Mouse (Mus musculus): ENCODE data around the gene Olfr111.
"Not testable (repeated sequence)": the region's sequence is repeated elsewhere in the genome, so short reads cannot be mapped to it uniquely, and the experiment has no call there.

The Olfr111 gene

GRCm38 (mm10) chr17:37507730-37508129, at the start of gene Olfr111:
Olfr111 (plus strand) TSS chr17:37508030.
- DNase-seq (ENCODE audit: low spot score) = no peak

DNA sequence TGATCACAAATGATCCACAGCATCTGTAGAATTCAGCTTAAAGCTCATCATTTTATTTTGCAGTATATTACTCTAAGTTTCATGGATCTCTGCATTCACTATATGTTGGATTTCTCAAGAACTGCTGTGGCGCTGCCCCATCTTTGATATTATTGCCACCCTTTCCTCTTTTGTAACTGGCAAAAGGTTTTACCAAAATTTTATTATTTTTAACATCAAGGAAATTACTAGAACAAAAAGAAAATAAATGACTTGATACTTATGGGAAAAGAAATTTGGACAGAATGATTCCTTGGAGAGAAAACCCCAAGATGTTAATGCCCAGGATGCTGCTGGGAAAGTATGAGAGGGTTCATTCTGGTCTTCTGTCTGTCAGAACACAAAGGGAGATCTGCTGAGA, 49.2 kb upstream of the Olfr111 start, which contains the start of gene Olfr109:
Gene Olfr109 (plus strand): TSS at position 301 of the 400 bp plus-strand sequence.
- DNase-seq (ENCODE audit: low spot score) = no peak

DNA sequence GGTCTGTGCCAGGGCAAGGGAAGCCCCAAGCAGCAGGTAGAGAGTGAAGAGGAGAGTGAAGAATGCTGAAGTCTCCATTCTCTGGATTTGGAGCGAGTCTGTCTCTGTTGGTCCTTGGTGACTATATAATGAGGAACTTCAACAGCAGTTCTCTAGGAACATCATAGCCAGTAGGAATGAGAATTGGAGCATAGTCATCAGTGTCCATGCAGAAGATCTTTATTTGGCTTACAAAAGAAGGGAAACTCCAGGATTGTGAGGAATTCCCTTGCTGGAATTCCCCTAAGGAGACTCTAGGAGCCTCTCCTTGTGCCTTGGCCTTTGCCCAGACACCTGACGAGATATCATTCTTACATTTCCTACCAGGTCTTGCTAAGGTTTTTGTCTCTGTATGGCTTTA, 24.4 kb upstream of the Olfr111 start, which contains the start of gene H2-M2:
Gene H2-M2 (minus strand): TSS at position 101 of the 400 bp plus-strand sequence.
- no peak for DNase-seq (ENCODE audit: low spot score)

DNA sequence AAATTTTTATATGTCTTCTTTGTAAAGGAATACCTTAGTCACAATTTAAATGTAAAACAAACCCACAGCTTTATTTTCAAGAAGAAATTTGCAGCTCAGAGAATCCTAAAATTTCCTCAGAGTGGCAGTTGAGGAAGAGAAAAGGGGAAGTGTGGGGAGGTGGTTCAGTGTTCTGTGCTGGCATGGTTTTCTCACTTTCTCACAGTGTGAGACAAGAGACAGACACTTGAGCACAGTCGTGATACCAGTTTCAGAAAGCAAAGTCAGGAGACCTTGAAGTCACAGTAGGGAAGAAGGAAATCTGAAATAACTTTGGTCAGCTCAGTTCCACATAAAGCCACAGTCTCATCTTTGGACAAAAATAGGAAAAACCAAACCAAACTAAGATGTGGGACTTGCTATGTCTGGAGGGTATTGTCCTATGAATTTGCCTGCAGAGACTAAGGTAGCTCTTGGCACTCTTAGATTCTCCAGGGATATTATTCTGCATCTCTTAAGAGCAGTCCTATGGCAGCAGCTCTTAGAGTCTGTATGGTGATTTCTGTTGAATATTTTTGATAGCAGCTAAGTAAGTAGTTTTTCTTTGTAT, 15.8 kb upstream of the Olfr111 start, which contains the start of gene Olfr110:
Gene Olfr110 (plus strand): TSS at position 539 of the 589 bp plus-strand sequence.
- no peak for DNase-seq (ENCODE audit: low spot score)

DNA sequence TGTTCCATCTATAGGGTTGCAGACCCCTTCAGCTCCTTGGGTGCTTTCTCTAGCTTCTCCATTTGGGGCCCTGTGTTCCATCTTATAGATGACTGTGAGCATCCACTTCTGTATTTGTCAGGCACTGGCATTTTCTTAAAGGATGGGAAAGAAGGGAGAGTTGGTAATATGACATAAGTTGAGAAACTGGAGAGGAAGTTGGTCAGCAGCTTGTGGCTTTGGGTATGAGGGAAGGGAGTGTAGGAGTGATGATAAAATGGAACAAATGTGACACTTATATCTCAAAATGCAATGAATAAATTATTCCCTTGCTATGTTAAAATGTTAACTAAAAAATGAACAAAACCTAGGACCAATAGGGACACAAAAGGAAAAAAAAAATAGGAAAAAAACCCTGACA, 16.8 kb downstream of the Olfr111 start:
- DNase-seq (ENCODE audit: low spot score) = not testable (repeated sequence)

GRCm38 (mm10) chr17:37525427-37525826, 17.6 kb downstream of the Olfr111 start:
- DNase-seq (ENCODE audit: low spot score) = not testable (repeated sequence)

DNA sequence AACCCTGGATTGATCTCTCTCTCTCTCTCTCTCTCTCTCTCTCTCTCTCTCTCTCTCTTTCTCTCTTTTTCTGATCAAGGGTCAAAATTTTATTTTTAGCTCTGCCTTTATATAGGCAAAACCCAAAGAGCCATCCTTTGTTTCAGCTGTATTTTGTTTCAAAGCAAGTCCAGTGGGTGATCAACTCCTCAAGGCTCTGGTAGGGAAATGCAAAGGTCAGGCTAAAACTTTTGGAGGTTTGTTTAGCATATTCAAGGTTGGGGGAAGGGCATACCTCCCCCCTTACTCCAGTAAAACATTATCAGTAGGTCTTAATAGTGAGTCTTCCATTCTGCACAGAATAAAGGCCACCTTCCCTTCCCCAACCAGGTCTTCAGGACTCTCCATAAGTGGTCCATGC, 27.3 kb downstream of the Olfr111 start:
- no peak for DNase-seq (ENCODE audit: low spot score)

DNA sequence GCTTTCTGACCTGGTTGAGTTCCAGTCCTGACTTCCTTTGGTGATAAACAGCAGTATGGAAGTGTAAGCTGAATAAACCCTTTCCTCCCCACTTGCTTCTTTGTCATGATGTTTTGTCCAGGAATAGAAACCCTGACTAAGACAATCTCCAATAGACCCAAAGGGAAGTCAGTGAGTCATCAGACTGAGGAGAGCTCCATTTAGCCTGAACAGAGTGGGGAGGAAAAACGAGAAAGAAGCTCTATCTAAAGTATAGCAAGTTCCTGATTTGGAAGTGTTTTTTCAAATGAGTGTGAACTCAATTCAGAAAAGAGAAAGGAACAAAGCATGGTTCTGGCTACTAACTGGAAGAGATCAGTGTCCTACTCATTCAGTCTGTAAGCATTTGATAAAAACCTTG, 30.6 kb downstream of the Olfr111 start:
- DNase-seq (ENCODE audit: low spot score) = not testable (repeated sequence)

DNA sequence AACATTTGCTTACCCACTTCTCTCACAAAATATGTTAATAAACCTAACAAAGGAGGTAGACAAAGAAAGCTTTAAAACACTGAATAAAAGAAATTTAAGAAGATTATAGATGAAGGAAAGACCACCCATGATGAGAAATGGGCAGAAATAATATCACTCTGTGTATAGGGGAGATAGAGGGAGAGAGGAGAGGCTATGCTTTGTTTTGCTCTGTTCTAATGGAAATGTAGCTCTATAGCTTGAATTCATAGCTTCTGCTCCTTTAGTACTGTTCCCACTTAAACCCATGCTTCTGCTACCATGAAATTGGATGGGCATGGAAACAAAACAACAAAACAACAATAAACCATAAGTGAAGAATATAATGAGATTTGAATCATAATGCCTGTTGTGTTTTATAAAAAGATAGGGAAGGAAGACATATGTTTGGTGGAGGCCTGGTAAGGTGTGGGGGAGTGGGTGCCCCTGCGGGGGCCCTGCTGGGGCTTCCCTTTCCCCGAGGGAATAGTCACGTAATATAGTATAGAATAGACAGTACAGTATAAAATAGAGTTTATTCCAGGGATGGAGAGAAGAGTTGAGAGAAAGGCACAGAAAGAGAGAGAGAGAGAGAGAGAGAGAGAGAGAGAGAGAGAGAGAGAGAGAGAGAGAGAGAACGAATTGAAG, 33.8 kb downstream of the Olfr111 start:
- DNase-seq (ENCODE audit: low spot score) = no peak

GRCm38 (mm10) chr17:37543800-37544435, 36.1 kb downstream of the Olfr111 start:
- no peak for DNase-seq (ENCODE audit: low spot score)

GRCm38 (mm10) chr17:37558913-37559615, 51.2 kb downstream of the Olfr111 start:
- DNase-seq (ENCODE audit: low spot score) = no peak

DNA sequence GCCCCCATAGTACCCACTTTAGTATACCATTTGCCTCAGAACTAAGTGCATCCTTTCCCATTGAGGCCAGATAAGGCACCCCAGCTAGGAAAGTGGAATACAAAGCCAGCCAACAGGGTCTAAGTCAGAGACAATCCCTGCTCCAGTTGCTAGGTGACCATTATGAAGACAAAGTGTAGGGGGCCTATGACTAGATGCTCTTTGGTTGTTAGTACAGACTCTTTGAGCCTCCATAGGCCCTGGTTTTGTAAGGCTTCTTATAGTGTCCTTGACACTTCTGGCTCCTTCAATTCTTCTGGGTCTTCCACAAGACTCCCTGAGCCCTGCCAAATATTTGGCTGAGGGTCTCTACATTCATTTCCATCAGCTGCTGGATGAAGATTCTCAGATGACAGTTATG, 61.5 kb downstream of the Olfr111 start, which contains the start of gene Olfr112:
Gene Olfr112 (minus strand): TSS at position 101 of the 400 bp plus-strand sequence.
- DNase-seq (ENCODE audit: low spot score) = no peak

GRCm38 (mm10) chr17:37577563-37577962, 69.7 kb downstream of the Olfr111 start, which contains the start of gene Olfr113:
Olfr113 (minus strand) TSS chr17:37577663.
- no peak for DNase-seq (ENCODE audit: low spot score)
